Mouse (Mus musculus): ENCODE measurements around the gene Snx20.

The Snx20 gene

GRCm38 (mm10) chr8:88578413-88579175 is 57.3 kb downstream of the Snx20 start:
- in situ Hi-C loops (cut with MboI; ENCODE audit: low pct_unique_long_range_greater_than_20kb in 1 of 2, low sequenced_read_pairs in 2 of 2, unreplicated experiment in 1 of 2): no loop called here

DNA sequence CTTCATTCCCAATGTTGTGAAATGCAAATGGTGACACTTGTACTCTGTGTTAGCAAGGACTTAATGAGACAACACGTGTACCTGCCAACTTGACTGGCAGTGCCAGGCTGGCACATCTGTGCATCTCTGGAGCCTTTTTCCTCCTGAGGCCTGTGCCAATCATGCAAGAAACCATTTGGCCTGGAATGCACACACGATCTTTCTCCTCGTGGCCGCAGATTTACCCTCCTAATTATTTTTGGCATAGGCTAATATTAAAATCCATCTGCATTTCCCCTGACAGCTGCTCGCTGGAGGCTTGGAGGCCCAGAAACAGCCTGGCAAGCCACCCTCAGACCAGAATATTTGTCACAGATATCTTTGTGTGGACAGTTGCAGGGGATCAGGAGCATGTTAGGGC is 58.3 kb downstream of the Snx20 start:
- in situ Hi-C loops (cut with MboI; ENCODE audit: low pct_unique_long_range_greater_than_20kb in 1 of 2, low sequenced_read_pairs in 2 of 2, unreplicated experiment in 1 of 2): no loop called here
